Mouse (Mus musculus) CD4-positive, CD25-positive, alpha-beta regulatory T cell, adult 4 months (primary cell): ENCODE results near the gene Colgalt1. TPM values are rescaled to one million over a fixed set of nuclear protein-coding genes. Genes with fewer than 3 reads are reported as not detected.

ENCODE experiments used
- ATAC-seq: one replicate; pipeline ENCODE4 v1.8.0; 2017
- polyA plus RNA-seq, 2 experiments: library from polyadenylated mRNA; unstranded; fragments of 100-300 nt; shearing (Covaris generic); gene quantifications; one replicate each; pipeline ENCODE4 v1.2.1; 2017

Colgalt1 gene
- polyA plus RNA-seq, 2 experiments from 2014 or later = 10.8 to 12.2 TPM

DNA sequence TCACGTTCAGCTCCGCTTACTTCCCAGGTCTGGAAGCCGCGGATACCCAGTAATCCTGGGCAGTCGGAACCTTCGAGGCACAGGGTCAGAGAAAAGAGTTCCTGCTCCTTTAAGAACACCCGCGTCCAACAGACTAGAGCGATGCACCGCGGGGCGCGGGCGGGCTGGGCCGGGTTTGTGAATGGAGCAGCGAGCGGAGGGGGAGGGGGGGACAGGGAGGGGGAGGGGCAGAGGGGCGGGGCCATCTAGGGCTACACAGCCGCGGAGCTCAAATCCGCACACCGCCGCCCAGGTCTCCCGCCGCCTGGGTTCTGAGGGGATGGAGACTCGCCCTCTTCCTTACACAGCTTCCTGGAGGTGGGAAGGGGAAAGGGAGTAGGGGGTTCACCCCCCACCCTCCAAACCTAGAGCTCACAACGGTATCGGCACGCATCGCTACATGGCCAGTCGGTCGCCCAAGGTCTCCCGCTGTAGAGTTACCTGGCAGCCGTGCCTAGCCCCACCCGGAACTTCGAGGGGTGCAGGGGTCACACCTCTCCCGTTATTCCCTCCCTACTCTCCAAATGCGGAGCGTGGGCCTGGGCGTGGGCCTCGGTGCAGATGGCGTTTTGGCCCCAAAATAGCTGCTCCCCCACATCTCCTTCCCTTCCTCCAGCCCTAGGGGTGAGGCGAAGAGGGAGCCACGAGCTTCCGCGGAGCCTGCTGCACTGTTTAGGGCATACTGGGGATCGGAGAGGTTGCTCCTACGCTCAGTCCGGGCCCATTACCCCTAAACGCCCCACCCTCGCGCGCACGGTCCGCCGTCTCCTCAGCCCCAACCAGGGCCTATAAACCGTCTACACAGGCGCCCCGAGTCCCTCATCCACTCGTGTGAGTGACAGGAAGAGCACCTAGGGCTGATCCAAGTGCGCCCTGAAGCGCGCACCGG lies 60.1 kb downstream of the Colgalt1 start:
- peak; percentile 21 for ATAC-seq

DNA sequence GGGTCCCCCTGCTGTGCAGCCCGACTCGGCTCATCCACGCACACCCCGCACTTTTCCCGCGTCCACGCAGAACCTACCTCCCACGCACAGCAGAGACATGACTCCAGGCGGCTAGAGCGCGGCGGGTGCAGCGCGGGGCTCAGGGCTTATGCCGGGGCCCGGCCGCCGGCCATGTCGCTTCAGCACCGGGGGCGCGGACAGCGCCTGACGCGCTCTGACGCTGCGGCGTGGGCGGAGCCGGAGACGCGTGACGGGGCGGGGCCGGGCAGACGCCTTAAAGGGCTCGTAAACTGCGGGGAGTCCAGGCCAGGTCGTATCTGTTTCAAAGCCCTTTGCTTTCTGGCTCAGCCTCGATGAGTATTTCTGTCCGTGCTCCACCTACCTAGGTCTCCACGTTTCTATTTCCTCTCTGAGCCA lies 60.8 kb downstream of the Colgalt1 start, which contains the start of gene Unc13a:
Gene Unc13a (minus strand): TSS at position 209 of the 417 bp plus-strand sequence.
- peak; percentile 61 for ATAC-seq

DNA sequence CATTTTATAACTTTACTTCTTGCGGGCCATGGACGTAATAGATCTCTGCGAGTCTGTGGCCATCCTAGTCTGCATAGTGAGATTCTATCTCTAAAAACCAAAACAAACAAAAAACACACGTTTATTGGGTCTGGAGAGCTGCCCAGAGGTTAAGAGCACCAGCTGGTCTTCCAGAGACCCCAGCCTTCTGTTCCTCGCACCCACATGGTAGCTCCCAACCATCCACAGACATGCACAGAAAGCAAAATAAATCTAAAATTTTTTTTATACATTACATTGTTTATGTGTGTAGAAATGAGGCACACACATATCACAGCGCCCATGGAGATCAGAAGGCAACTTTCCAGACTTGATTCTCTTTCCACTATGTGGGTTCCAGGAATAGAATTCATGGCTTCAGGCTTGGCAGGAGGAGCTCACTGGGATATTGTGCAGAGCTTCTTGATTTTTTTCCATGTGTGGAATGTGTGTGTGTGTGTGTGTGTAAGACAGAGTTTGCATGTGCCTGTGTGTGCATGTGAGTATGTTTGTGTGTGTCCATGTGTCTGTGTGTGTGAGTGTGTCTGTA lies 61.5 kb downstream of the Colgalt1 start:
- no peak for ATAC-seq

DNA sequence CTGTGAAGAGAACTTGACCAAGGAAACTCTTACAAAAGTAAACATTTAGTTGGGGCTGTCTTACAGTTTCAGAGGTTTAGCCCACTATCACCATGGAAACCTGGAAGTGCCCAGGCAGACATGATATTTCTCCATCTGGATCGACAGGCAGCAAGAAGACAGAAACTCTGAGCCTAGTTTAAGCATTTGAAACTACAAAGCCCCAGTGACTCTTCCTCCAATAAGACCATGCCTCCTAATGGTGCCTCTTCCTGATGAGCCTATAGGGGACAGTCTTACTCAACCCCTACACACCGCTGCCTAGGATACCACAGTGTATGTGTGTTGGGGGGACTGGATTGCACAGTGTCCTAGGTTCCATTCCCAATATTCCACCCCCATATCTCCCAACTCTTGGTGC lies 63.3 kb downstream of the Colgalt1 start:
- ATAC-seq = no peak

Other genes starting within 250 kb of the Colgalt1 start
- gene Use1, start 244.2 kb upstream of the Colgalt1 start, polyA plus RNA-seq = 100 to 1,000 TPM; 292 to 321 TPM
- gene Ocel1, start 239.7 kb upstream of the Colgalt1 start, polyA plus RNA-seq = 1 to 10 TPM; 3.9 to 4.1 TPM
- gene Nr2f6, start 229.0 kb upstream of the Colgalt1 start, polyA plus RNA-seq = under 1 TPM in 1 of 2 experiments, not detected in 1; 0.36 TPM
- not detected for gene Ushbp1, start 215.2 kb upstream of the Colgalt1 start, polyA plus RNA-seq
- 10 to 100 TPM; 54.6 to 55.8 TPM for gene Babam1, start 214.1 kb upstream of the Colgalt1 start, polyA plus RNA-seq
- gene Ankle1, start 205.0 kb upstream of the Colgalt1 start, polyA plus RNA-seq = 1 to 10 TPM in 1 of 2 experiments, under 1 TPM in 1; 0.20 to 1.6 TPM
- gene Abhd8, start 147.3 kb upstream of the Colgalt1 start, polyA plus RNA-seq = 10 to 100 TPM; 16.3 to 19.5 TPM
- gene Mrpl34, start 146.0 kb upstream of the Colgalt1 start, polyA plus RNA-seq = 10 to 100 TPM; 65.1 to 82.9 TPM
- 10 to 100 TPM; 22.5 to 22.7 TPM for gene Dda1, start 141.8 kb upstream of the Colgalt1 start, polyA plus RNA-seq
- gene Ano8, start 125.0 kb upstream of the Colgalt1 start, polyA plus RNA-seq = under 1 TPM in 1 of 2 experiments, not detected in 1; 0.20 TPM
- gene Gtpbp3, start 122.9 kb upstream of the Colgalt1 start, polyA plus RNA-seq = 1 to 10 TPM; 2.9 to 3.1 TPM
- gene Plvap, start 99.2 kb upstream of the Colgalt1 start, polyA plus RNA-seq = not detected
- gene Ccdc194, start 85.3 kb upstream of the Colgalt1 start, polyA plus RNA-seq = not detected
- gene Bst2, start 73.5 kb upstream of the Colgalt1 start, polyA plus RNA-seq = 100 to 1,000 TPM in 1 of 2 experiments, 10 to 100 TPM in 1; 75.3 to 150 TPM
- gene Mvb12a, start 68.1 kb upstream of the Colgalt1 start, polyA plus RNA-seq = 10 to 100 TPM; 45.1 to 58.2 TPM
- gene Tmem221, start 52.1 kb upstream of the Colgalt1 start, polyA plus RNA-seq = under 1 TPM in 1 of 2 experiments, not detected in 1; 0.79 TPM
- not detected for gene Nxnl1, start 44.4 kb upstream of the Colgalt1 start, polyA plus RNA-seq
- 10 to 100 TPM in 1 of 2 experiments, 1 to 10 TPM in 1; 3.4 to 13.6 TPM for gene Slc27a1, start 42.1 kb upstream of the Colgalt1 start, polyA plus RNA-seq
- 10 to 100 TPM; 51.5 to 53.4 TPM for gene Pgls, start 18.8 kb upstream of the Colgalt1 start, polyA plus RNA-seq
- gene Fam129c, start 13.3 kb upstream of the Colgalt1 start, polyA plus RNA-seq = 1 to 10 TPM; 3.0 to 3.6 TPM
- gene Unc13a, start 60.8 kb downstream of the Colgalt1 start, polyA plus RNA-seq = under 1 TPM; 0.47 to 0.50 TPM
- gene Jak3, start 65.3 kb downstream of the Colgalt1 start, polyA plus RNA-seq = 10 to 100 TPM; 21.2 TPM
- gene Insl3, start 78.2 kb downstream of the Colgalt1 start, polyA plus RNA-seq = 10 to 100 TPM; 15.1 to 24.5 TPM
- gene B3gnt3, start 90.8 kb downstream of the Colgalt1 start, polyA plus RNA-seq = 1 to 10 TPM; 3.4 to 6.5 TPM
- 10 to 100 TPM; 40.4 to 46.7 TPM for gene Fcho1, start 114.7 kb downstream of the Colgalt1 start, polyA plus RNA-seq